Mouse (Mus musculus) midbrain, embryonic 11.5 days (tissue): Measurements from ENCODE around the gene Cenpi. TPM values are rescaled to one million over a fixed set of nuclear protein-coding genes. Genes with fewer than 3 reads are reported as not detected.
A peak's percentile ranks its signal among the peaks of the same experiment; 100 is the strongest.

Source experiments
- ATAC-seq: fragments of 200-750 bp; cut with Nextera tagmentation; 2 replicates; pipeline ENCODE4 v1.8.0; 2017; ENCODE audit warnings: moderate TSS enrichment, moderate library complexity; ENCODE audit not compliant: low FRiP score
- DNase-seq: peaks from one replicate; pipeline ENCODE4 v3.0.0; 2015; ENCODE audit warnings: low spot score; ENCODE audit errors: missing footprints
- H3K27ac ChIP-seq: fragments of 300-500 bp; sonication (generic); 2 replicates; pipeline ENCODE4 v1.5.1; 2014; ENCODE audit warnings: low read depth, low read length
- H3K27me3 ChIP-seq: fragments of 300-500 bp; sonication (generic); 2 replicates; pipeline ENCODE4 v1.6.1; 2014; ENCODE audit warnings: mild to moderate bottlenecking, low read length, moderate library complexity, mixed read lengths; ENCODE audit not compliant: control insufficient read depth, insufficient read depth
- H3K36me3 ChIP-seq: fragments of 300-500 bp; sonication (generic); 2 replicates; pipeline ENCODE4 v1.6.1; 2014; ENCODE audit warnings: mild to moderate bottlenecking, low read length, moderate library complexity, mixed read lengths; ENCODE audit not compliant: control insufficient read depth, insufficient read depth
- H3K4me1 ChIP-seq: fragments of 300-500 bp; sonication (generic); 2 replicates; pipeline ENCODE4 v1.6.1; 2014; ENCODE audit warnings: low read length; ENCODE audit not compliant: control insufficient read depth, insufficient read depth
- H3K4me2 ChIP-seq: fragments of 300-500 bp; sonication (generic); 2 replicates; pipeline ENCODE4 v1.6.1; 2014; ENCODE audit warnings: mild to moderate bottlenecking, moderate library complexity
- H3K4me3 ChIP-seq: fragments of 300-500 bp; sonication (generic); 2 replicates; pipeline ENCODE4 v1.5.1; 2014; ENCODE audit warnings: low read depth, low read length
- H3K9ac ChIP-seq: fragments of 300-500 bp; sonication (generic); 2 replicates; pipeline ENCODE4 v1.6.1; 2014; ENCODE audit warnings: low read length
- H3K9me3 ChIP-seq: fragments of 300-500 bp; sonication (generic); 2 replicates; pipeline ENCODE4 v1.6.1; 2016; ENCODE audit warnings: low read length; ENCODE audit not compliant: control insufficient read depth
- WGBS: fragments of 180-500 bp; shearing (Covaris S2); extraction: QIAGEN DNeasy Blood & Tissue Kit; methylation state at CpG from one replicate; pipeline ENCODE4 v1.1.7; 2014; 5-methylcytosine and 5-hydroxymethylcytosine counted together
- polyA plus RNA-seq: library from polyadenylated mRNA; unstranded; fragments of >200 nt; fragmentation: Nextera tagmentation; extraction: Ambion mirVana; gene quantifications from 2 replicates; pipeline ENCODE4 v1.2.1, GENCODE M21; 2014

The Cenpi gene
- 27.7 and 31.9 TPM in 2 replicates for polyA plus RNA-seq

DNA sequence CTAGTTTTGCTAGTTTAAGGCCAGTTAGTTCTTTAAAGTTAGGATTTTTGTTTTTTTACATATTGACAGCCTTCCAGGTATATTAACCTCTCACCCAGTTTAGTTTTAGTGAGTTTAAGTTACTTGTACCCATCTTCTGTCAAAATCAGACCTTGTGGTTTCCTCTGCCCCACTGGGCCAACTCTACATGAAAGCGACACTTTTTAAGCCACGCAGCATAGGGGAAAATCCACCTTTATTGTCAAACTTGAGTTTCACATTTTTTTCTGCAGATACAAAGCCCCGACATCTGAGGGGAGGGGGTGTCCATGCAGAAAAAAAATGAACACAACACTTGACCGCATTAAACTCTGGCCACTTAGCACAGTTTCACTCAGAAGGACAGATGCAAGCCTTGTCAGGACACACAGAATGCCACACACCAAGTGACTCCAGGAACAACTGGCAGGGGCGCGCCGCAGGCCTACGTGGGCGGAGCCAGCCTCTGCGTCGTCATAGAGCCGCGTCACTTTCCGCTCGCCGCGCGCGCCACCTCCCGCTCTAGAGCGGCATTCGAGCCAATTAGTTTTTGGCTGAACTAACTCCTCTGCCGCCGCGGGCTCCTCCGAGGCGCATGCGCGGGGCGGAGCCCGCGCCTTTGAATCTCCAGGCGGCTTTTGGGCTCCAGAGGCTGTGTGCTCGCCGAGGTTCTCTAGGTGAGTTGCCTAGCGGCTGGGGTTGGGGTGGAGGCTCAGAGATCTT lies at the start of gene Cenpi:
Cenpi (plus strand) TSS at position 551 of the 741 bp plus-strand sequence.
- Histone ChIP-seq H3K4me1 (no peaks in the 10 kb centered on the region), H3K4me2 (peak within 1 kb of the TSS; percentile 39), H3K27ac (no peak within 1 kb of the TSS), H3K27me3 (no peaks in the 10 kb centered on the region; the same call in 1 of the 2 replicates), H3K4me3 (peak within 1 kb of the TSS; percentile 38), H3K36me3 (no peaks in the 10 kb centered on the region), H3K9ac (peak within 1 kb of the TSS; percentile 59), H3K9me3 (no peaks in the 10 kb centered on the region)
- ATAC-seq (peak; percentile 98), DNase-seq (peak; percentile 97)
- 21% methylated on average over 36 of the region's 36 CpGs for WGBS

GRCm38 (mm10) chrX:134261191-134261590 lies 46.7 kb upstream of the Cenpi start:
- H3K27ac ChIP-seq = no peak overlapping the region
- H3K4me3 ChIP-seq = no peak overlapping the region
- H3K9me3 ChIP-seq = no peaks in the 10 kb centered on the region
- H3K9ac ChIP-seq = no peak overlapping the region
- DNase-seq (no peak), ATAC-seq (no peak)
- H3K4me1 ChIP-seq = no peaks in the 10 kb centered on the region
- no peaks in the 10 kb centered on the region for H3K27me3 ChIP-seq
- H3K36me3 ChIP-seq = no peaks in the 10 kb centered on the region
- H3K4me2 ChIP-seq = no peak overlapping the region
- WGBS = 38% methylated on average over 5 of the region's 5 CpGs

DNA sequence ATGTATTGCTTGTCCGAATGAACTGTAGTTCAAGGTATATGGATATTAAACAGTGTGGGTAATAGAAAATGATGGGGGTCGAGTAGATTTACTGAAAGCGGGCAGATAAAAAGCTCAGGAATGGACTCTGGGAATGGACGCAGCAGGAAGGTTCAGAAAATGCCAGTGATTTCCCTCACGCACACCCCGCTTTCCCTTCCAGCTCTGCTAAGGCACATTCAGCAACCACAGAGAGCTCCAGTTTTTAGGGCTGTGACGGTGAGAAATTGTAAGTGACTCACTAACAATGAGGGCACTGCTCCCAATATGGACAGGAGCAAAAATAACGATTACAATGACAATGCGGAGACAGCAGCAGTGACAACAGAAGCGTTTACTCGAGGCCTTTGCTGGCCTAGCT lies 45.8 kb upstream of the Cenpi start:
- Histone ChIP-seq H3K4me3 (no peak overlapping the region), H3K36me3 (no peaks in the 10 kb centered on the region), H3K27me3 (no peaks in the 10 kb centered on the region), H3K9me3 (no peaks in the 10 kb centered on the region), H3K9ac (no peak overlapping the region), H3K4me1 (no peaks in the 10 kb centered on the region), H3K27ac (no peak overlapping the region), H3K4me2 (no peak overlapping the region)
- DNase-seq (no peak), ATAC-seq (no peak)
- 76% methylated on average over 11 of the region's 11 CpGs for WGBS

GRCm38 (mm10) chrX:134275715-134276114 lies 32.2 kb upstream of the Cenpi start:
- Histone ChIP-seq H3K27ac (no peak overlapping the region), H3K9me3 (no peaks in the 10 kb centered on the region), H3K36me3 (no peaks in the 10 kb centered on the region), H3K4me1 (no peaks in the 10 kb centered on the region; the same call in 1 of the 2 replicates), H3K4me2 (no peak overlapping the region), H3K4me3 (no peak overlapping the region), H3K9ac (no peak overlapping the region), H3K27me3 (no peaks in the 10 kb centered on the region; the same call in 1 of the 2 replicates)
- WGBS = 31% methylated on average over 6 of the region's 6 CpGs
- DNase-seq (no peak), ATAC-seq (0 out of 2 replicates have a peak, but pooled peaks have one; percentile 52)

DNA sequence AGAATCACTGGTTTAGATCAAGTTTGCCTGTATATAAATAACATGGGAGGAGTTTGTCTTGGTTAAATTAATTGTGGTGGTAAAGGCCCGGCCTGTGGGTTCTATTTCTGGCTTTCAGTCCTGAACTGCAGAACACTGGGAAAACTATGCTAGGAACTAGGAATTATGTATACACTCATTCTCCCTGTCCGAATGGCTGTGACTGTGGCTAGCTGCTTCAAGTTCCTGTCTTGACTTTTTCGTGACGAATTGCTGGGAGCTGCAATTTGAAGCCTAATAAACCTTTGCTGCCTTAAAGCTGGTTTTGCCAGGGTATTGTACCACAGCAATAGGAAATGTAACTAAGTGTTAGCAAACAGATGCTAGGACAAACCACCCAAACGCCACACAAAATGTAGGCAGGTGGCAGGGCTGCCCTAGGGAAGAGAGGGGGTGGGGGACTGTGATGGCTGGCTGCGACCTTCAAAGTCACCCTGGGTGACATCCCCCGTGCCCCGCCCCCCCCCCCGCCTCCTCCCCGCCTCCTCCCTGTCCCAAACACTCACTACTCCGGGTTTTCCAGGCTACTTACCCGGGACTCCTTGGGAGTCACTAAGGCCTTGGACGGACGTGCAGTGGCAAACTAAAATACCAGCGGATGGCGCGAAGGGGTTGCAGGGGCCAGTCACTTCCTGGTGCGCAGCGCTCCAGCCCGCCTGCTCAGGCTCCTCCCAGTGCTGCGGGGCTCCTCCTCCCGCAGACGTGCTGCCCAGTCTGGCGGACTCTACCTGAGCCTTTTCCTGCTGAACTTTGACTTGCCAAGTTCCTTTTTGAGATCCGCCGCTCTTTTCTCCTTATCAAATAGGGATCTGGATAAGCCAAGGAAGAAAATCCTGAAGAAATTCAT lies 31.4 kb upstream of the Cenpi start, which contains the start of gene Trmt2b:
Trmt2b (minus strand) TSS at position 710 of the 886 bp plus-strand sequence.
- Histone ChIP-seq H3K9ac (peak within 1 kb of the TSS; percentile 36), H3K36me3 (no peaks in the 10 kb centered on the region), H3K4me3 (peak within 1 kb of the TSS; percentile 35), H3K27ac (no peak within 1 kb of the TSS), H3K4me1 (no peaks in the 10 kb centered on the region; the same call in 1 of the 2 replicates), H3K27me3 (no peaks in the 10 kb centered on the region; the same call in 1 of the 2 replicates), H3K9me3 (no peaks in the 10 kb centered on the region), H3K4me2 (peak within 1 kb of the TSS; percentile 38)
- ATAC-seq = peak; percentile 90
- peak; percentile 86 for DNase-seq
- 13% methylated on average over 25 of the region's 26 CpGs for WGBS

DNA sequence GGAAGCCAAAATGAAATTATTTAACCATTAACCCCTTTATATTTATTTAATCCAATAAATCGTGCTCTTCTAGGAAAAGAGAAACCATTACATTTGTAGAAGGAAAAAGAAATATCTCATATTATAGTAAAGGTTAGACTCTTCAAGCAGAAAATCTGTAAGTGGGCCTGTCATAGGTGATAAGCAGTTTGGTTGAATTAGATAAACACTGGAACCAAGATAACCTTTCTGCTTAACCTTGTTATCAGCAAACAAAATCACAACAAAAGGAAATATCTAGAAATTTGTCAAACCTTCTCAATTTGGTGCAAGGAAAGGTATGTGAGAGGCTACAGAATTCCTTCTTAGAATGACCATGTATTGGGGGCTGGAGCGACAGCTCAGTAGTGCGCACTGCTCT lies 27.4 kb upstream of the Cenpi start:
- 89% methylated on average over 3 of the region's 3 CpGs for WGBS
- no peaks in the 10 kb centered on the region; the same call in 1 of the 2 replicates for H3K27me3 ChIP-seq
- H3K9ac ChIP-seq = no peak overlapping the region
- H3K36me3 ChIP-seq = no peaks in the 10 kb centered on the region
- H3K27ac ChIP-seq = no peak overlapping the region
- no peaks in the 10 kb centered on the region for H3K9me3 ChIP-seq
- no peak for ATAC-seq
- H3K4me2 ChIP-seq = no peak overlapping the region
- DNase-seq = no peak
- no peaks in the 10 kb centered on the region; the same call in 1 of the 2 replicates for H3K4me1 ChIP-seq
- no peak overlapping the region for H3K4me3 ChIP-seq

GRCm38 (mm10) chrX:134285102-134285501 lies 22.8 kb upstream of the Cenpi start:
- WGBS = 95% methylated on average over 2 of the region's 2 CpGs
- Histone ChIP-seq H3K27ac (no peak overlapping the region), H3K4me1 (no peaks in the 10 kb centered on the region), H3K4me2 (no peak overlapping the region), H3K36me3 (no peaks in the 10 kb centered on the region), H3K27me3 (no peaks in the 10 kb centered on the region), H3K9ac (no peak overlapping the region), H3K9me3 (no peaks in the 10 kb centered on the region), H3K4me3 (no peak overlapping the region)
- DNase-seq (no peak), ATAC-seq (no peak)

- DNase-seq = no peak
- Histone ChIP-seq H3K4me1 (no peaks in the 10 kb centered on the region), H3K9ac (no peak overlapping the region), H3K4me2 (no peak overlapping the region), H3K27ac (no peak overlapping the region), H3K4me3 (no peak overlapping the region), H3K36me3 (no peaks in the 10 kb centered on the region), H3K27me3 (no peaks in the 10 kb centered on the region), H3K9me3 (no peaks in the 10 kb centered on the region)
- ATAC-seq = peak; percentile 65; the same call in 1 of the 2 replicates
- WGBS = 45% methylated on average over 4 of the region's 4 CpGs
Measured at GRCm38 (mm10) chrX:134285791-134286190, 22.1 kb upstream of the Cenpi start.

DNA sequence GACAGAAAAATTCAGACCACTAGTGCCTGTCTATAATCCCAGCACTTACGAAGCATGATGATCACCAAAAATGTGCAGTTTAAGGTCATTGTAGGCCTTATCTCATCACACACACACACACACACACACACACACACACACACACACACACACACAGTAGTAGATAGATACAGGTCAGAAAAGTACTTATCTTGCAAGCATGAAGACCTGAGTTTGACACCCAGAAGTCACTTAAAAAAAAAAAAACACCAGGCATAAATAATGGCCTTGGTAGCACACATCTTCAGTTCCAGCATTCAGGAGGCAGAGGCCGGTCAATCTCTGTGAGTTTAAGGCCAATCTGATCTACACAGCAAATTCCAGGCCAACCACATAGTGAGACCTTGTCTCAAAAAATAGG lies 20.6 kb upstream of the Cenpi start:
- ATAC-seq = no peak
- Histone ChIP-seq H3K36me3 (no peaks in the 10 kb centered on the region), H3K9me3 (no peaks in the 10 kb centered on the region), H3K4me3 (no peak overlapping the region), H3K4me2 (no peak overlapping the region), H3K4me1 (no peaks in the 10 kb centered on the region), H3K27me3 (no peaks in the 10 kb centered on the region), H3K27ac (no peak overlapping the region), H3K9ac (no peak overlapping the region)
- WGBS = 95% methylated on average over 2 of the region's 2 CpGs
- DNase-seq = no peak
